Mouse (Mus musculus): Measurements from ENCODE around the gene Gm28557. TPM values are rescaled to one million over a fixed set of nuclear protein-coding genes. Genes with fewer than 3 reads are reported as not detected.
"Not testable (repeated sequence)": the region's sequence is repeated elsewhere in the genome, so short reads cannot be mapped to it uniquely, and the experiment has no call there.

The Gm28557 gene
- 1.1 and 1.2 TPM in 2 replicates for polyA plus RNA-seq (2015; fragmentation: Nextera tagmentation; extraction: Ambion mirVana)

GRCm38 (mm10) chr13:67108194-67108820 lies at the start of gene Gm28557:
Gm28557 (minus strand) TSS chr13:67108604.
- peaks cover 9% of the 10 kb centered on the region for H3K4me1 ChIP-seq (ENCODE audit: control insufficient read depth, low read depth, low read length)
- no peaks in the 10 kb centered on the region for H3K27me3 ChIP-seq (ENCODE audit: control insufficient read depth, insufficient read depth, low read depth, low read length)
- WGBS (ENCODE audit: insufficient replicate concordance) = 0% methylated on average over 17 of the region's 17 CpGs

DNA sequence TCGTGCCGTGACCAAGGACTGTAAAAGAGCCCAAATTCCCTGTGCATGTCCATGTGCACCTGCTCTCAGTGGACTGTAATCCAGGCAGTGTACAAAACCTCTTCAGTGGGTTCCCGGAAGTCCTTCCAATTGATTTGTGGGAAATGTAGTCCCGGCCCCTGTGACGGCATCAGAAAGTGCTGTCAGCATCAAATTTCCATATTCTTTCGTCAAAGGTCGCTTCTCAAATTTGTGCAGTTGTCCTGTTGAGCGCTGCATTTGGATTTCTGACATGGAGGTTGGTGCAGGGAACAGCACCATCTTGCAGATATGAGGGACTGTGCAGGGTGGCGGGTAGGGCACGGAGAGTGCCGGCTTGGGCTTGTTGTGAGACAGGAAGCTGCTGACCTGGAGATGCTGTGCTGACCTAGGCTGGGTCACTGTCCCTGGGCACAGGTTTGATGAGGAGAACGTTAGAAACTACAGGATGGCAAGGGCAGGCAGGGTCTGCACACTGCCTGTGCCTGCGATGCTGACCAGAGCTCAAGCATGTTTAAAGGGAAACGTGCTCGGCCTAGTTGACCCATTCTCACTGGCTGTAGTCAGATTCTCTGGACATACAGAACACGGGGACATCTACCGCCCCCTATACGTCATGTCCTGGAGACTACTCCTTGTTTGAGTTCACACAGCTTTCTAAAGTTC lies 19.8 kb upstream of the Gm28557 start:
- H3K4me3 ChIP-seq (ENCODE audit: low read depth, low read length) = peak overlapping the region; percentile 71
- H3K27me3 ChIP-seq (ENCODE audit: control insufficient read depth, insufficient read depth, low read depth, low read length) = no peaks in the 10 kb centered on the region
- peak overlapping the region; percentile 66 for H3K4me2 ChIP-seq (ENCODE audit: low read depth, low read length)
- no peaks in the 10 kb centered on the region for H3K9me3 ChIP-seq (replicated peaks; ENCODE audit: control insufficient read depth, low read length)
- H3K27ac ChIP-seq (ENCODE audit: low read length) = peak overlapping the region; percentile 50; the same call in 1 of the 2 replicates
- ATAC-seq (ENCODE audit: low read depth) = peak; percentile 86
- WGBS (ENCODE audit: insufficient replicate concordance) = 1% methylated on average over 18 of the region's 18 CpGs
- peaks cover 3% of the 10 kb centered on the region for H3K4me1 ChIP-seq (ENCODE audit: control insufficient read depth, low read depth, low read length)
- peak overlapping the region; percentile 63 for H3K9ac ChIP-seq (ENCODE audit: low read depth, low read length)
- no peaks in the 10 kb centered on the region for H3K36me3 ChIP-seq (ENCODE audit: control insufficient read depth, insufficient read depth)

More at GRCm38 (mm10) chr13:67108194-67108820, at the start of gene Gm28557:
- H3K36me3 ChIP-seq (ENCODE audit: control insufficient read depth, insufficient read depth) = peaks cover 6% of the 10 kb centered on the region
- H3K4me3 ChIP-seq (ENCODE audit: low read depth, low read length) = peak within 1 kb of the TSS; percentile 76
- peak within 1 kb of the TSS; percentile 90 for H3K27ac ChIP-seq (ENCODE audit: low read length)
- ATAC-seq (ENCODE audit: low read depth) = peak; percentile 97
- no peaks in the 10 kb centered on the region for H3K9me3 ChIP-seq (replicated peaks; ENCODE audit: control insufficient read depth, low read length)
- peak within 1 kb of the TSS; percentile 81 for H3K9ac ChIP-seq (ENCODE audit: low read depth, low read length)
- peak within 1 kb of the TSS; percentile 77 for H3K4me2 ChIP-seq (ENCODE audit: low read depth, low read length)

GRCm38 (mm10) chr13:67127507-67127906 lies 19.1 kb upstream of the Gm28557 start:
- WGBS (ENCODE audit: insufficient replicate concordance) = 69% methylated on average over 10 of the region's 10 CpGs
- not testable (repeated sequence) for H3K9me3 ChIP-seq (replicated peaks; ENCODE audit: control insufficient read depth, low read length); ATAC-seq (ENCODE audit: low read depth); H3K36me3 ChIP-seq (ENCODE audit: control insufficient read depth, insufficient read depth); H3K27me3 ChIP-seq (ENCODE audit: control insufficient read depth, insufficient read depth, low read depth, low read length); H3K4me1 ChIP-seq (ENCODE audit: control insufficient read depth, low read depth, low read length); H3K9ac ChIP-seq (ENCODE audit: low read depth, low read length); H3K27ac ChIP-seq (ENCODE audit: low read length); H3K4me3 ChIP-seq (ENCODE audit: low read depth, low read length)
- H3K4me2 ChIP-seq (ENCODE audit: low read depth, low read length) = peak overlapping the region; percentile 66

DNA sequence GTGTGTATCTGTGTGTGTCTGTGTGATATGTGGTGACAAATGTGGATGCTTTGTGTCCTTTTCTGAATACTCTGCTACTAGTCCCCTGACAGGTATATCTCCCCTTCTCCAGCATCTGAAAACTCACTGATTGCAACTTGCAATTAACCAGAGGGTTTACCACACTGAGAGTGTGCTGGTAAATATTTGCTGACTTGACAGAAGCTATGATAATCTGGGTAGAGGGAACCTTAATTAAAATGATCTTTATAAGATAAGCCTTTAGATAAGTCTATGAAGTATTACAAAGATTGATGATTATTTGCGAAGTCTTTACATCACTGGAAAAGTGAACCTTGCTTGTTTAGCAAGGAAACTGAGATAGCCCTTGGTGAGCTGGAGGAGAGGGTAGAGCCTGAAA lies 16.1 kb upstream of the Gm28557 start:
- H3K27ac ChIP-seq (ENCODE audit: low read length) = no peak overlapping the region
- no peaks in the 10 kb centered on the region for H3K9me3 ChIP-seq (replicated peaks; ENCODE audit: control insufficient read depth, low read length)
- WGBS (ENCODE audit: insufficient replicate concordance) = 77% methylated on average over 1 of the region's 1 CpGs
- H3K27me3 ChIP-seq (ENCODE audit: control insufficient read depth, insufficient read depth, low read depth, low read length) = no peaks in the 10 kb centered on the region
- H3K4me2 ChIP-seq (ENCODE audit: low read depth, low read length) = no peak overlapping the region
- no peak for ATAC-seq (ENCODE audit: low read depth)
- peaks cover 3% of the 10 kb centered on the region for H3K4me1 ChIP-seq (ENCODE audit: control insufficient read depth, low read depth, low read length)
- H3K9ac ChIP-seq (ENCODE audit: low read depth, low read length) = no peak overlapping the region
- no peak overlapping the region for H3K4me3 ChIP-seq (ENCODE audit: low read depth, low read length)
- H3K36me3 ChIP-seq (ENCODE audit: control insufficient read depth, insufficient read depth) = no peaks in the 10 kb centered on the region

GRCm38 (mm10) chr13:67121360-67121759 lies 13.0 kb upstream of the Gm28557 start, which contains the start of gene Zfp759:
Zfp759 (plus strand) TSS chr13:67121660.
- not testable (repeated sequence) for ATAC-seq (ENCODE audit: low read depth); H3K4me1 ChIP-seq (ENCODE audit: control insufficient read depth, low read depth, low read length); H3K27me3 ChIP-seq (ENCODE audit: control insufficient read depth, insufficient read depth, low read depth, low read length); H3K4me3 ChIP-seq (ENCODE audit: low read depth, low read length); H3K4me2 ChIP-seq (ENCODE audit: low read depth, low read length); H3K27ac ChIP-seq (ENCODE audit: low read length); H3K36me3 ChIP-seq (ENCODE audit: control insufficient read depth, insufficient read depth); H3K9ac ChIP-seq (ENCODE audit: low read depth, low read length); H3K9me3 ChIP-seq (replicated peaks; ENCODE audit: control insufficient read depth, low read length)

DNA sequence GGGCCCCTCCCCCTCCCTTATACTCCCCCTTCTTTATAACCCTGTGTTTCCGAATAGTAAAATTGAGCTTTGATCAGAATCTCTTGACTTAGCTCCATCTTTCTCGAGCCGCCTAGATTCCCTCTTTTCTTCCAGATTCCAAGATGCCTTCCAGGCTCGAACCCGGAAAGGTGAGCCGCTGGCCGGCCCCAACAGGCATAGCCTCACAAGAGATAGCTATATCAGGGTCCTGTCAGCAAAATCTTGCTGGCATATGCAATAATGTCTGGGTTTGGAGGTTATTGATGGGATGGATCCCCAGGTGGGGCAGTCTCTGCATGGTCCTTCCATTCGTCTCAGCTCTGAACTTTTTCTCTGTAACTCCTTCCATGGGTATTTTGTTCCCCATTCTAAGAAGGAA lies 7.8 kb upstream of the Gm28557 start, which contains the start of gene Rslcan18:
TSS of gene Rslcan18 (minus strand) at position 101 of the 400 bp plus-strand sequence.
- not testable (repeated sequence) for H3K4me3 ChIP-seq (ENCODE audit: low read depth, low read length); H3K4me1 ChIP-seq (ENCODE audit: control insufficient read depth, low read depth, low read length); ATAC-seq (ENCODE audit: low read depth); H3K36me3 ChIP-seq (ENCODE audit: control insufficient read depth, insufficient read depth); H3K27me3 ChIP-seq (ENCODE audit: control insufficient read depth, insufficient read depth, low read depth, low read length); H3K4me2 ChIP-seq (ENCODE audit: low read depth, low read length); H3K9ac ChIP-seq (ENCODE audit: low read depth, low read length); H3K27ac ChIP-seq (ENCODE audit: low read length); H3K9me3 ChIP-seq (replicated peaks; ENCODE audit: control insufficient read depth, low read length)
- 77% methylated on average over 8 of the region's 8 CpGs for WGBS (ENCODE audit: insufficient replicate concordance)

GRCm38 (mm10) chr13:67113287-67113686 lies 4.9 kb upstream of the Gm28557 start:
- Histone ChIP-seq H3K36me3 (ENCODE audit: control insufficient read depth, insufficient read depth) (no peaks in the 10 kb centered on the region), H3K9me3 (replicated peaks; ENCODE audit: control insufficient read depth, low read length) (no peaks in the 10 kb centered on the region), H3K27ac (ENCODE audit: low read length) (no peak overlapping the region), H3K4me3 (ENCODE audit: low read depth, low read length) (no peak overlapping the region), H3K9ac (ENCODE audit: low read depth, low read length) (no peak overlapping the region), H3K4me1 (ENCODE audit: control insufficient read depth, low read depth, low read length) (peaks cover 3% of the 10 kb centered on the region), H3K4me2 (ENCODE audit: low read depth, low read length) (no peak overlapping the region), H3K27me3 (ENCODE audit: control insufficient read depth, insufficient read depth, low read depth, low read length) (no peaks in the 10 kb centered on the region)
- ATAC-seq (ENCODE audit: low read depth) = no peak
- WGBS (ENCODE audit: insufficient replicate concordance) = 85% methylated on average over 2 of the region's 2 CpGs

GRCm38 (mm10) chr13:67112096-67112495 lies 3.7 kb upstream of the Gm28557 start:
- no peaks in the 10 kb centered on the region for H3K36me3 ChIP-seq (ENCODE audit: control insufficient read depth, insufficient read depth)
- no peak overlapping the region for H3K4me2 ChIP-seq (ENCODE audit: low read depth, low read length)
- no peaks in the 10 kb centered on the region for H3K9me3 ChIP-seq (replicated peaks; ENCODE audit: control insufficient read depth, low read length)
- 64% methylated on average over 12 of the region's 12 CpGs for WGBS (ENCODE audit: insufficient replicate concordance)
- H3K27me3 ChIP-seq (ENCODE audit: control insufficient read depth, insufficient read depth, low read depth, low read length) = no peaks in the 10 kb centered on the region
- no peak overlapping the region for H3K9ac ChIP-seq (ENCODE audit: low read depth, low read length)
- H3K4me3 ChIP-seq (ENCODE audit: low read depth, low read length) = no peak overlapping the region
- no peak overlapping the region for H3K27ac ChIP-seq (ENCODE audit: low read length)
- H3K4me1 ChIP-seq (ENCODE audit: control insufficient read depth, low read depth, low read length) = peaks cover 9% of the 10 kb centered on the region
- ATAC-seq (ENCODE audit: low read depth) = no peak

- WGBS (ENCODE audit: insufficient replicate concordance) = 4% methylated on average over 9 of the region's 9 CpGs
- H3K4me3 ChIP-seq (ENCODE audit: low read depth, low read length) = peak overlapping the region; percentile 76
- H3K27ac ChIP-seq (ENCODE audit: low read length) = peak overlapping the region; percentile 14; the same call in 1 of the 2 replicates
- ATAC-seq (ENCODE audit: low read depth) = peak; percentile 40
- H3K36me3 ChIP-seq (ENCODE audit: control insufficient read depth, insufficient read depth) = peaks cover 6% of the 10 kb centered on the region
- H3K9ac ChIP-seq (ENCODE audit: low read depth, low read length) = peak overlapping the region; percentile 46
- H3K4me1 ChIP-seq (ENCODE audit: control insufficient read depth, low read depth, low read length) = peaks cover 9% of the 10 kb centered on the region
- H3K27me3 ChIP-seq (ENCODE audit: control insufficient read depth, insufficient read depth, low read depth, low read length) = no peaks in the 10 kb centered on the region
- peak overlapping the region; percentile 57 for H3K4me2 ChIP-seq (ENCODE audit: low read depth, low read length)
- H3K9me3 ChIP-seq (replicated peaks; ENCODE audit: control insufficient read depth, low read length) = no peaks in the 10 kb centered on the region
Measured at GRCm38 (mm10) chr13:67108821-67109206, 410 bp upstream of the Gm28557 start.

All from liver, embryonic 16.5 days (tissue).